Mouse (Mus musculus) lung, embryonic 15.5 days (tissue): Measurements from ENCODE around the gene Ptger1. TPM values are rescaled to one million over a fixed set of nuclear protein-coding genes. Genes with fewer than 3 reads are reported as not detected.
A peak's percentile ranks its signal among the peaks of the same experiment; 100 is the strongest.

Source experiments
- ATAC-seq: fragments of 200-750 bp; cut with Nextera tagmentation; 2 replicates; pipeline ENCODE4 v1.8.0; 2017; ENCODE audit warnings: moderate number of reproducible peaks, borderline replicate concordance; ENCODE audit not compliant: low FRiP score, low TSS enrichment; ENCODE audit errors: extremely low read depth
- H3K27ac ChIP-seq: fragments of 300-500 bp; sonication (generic); 2 replicates; pipeline ENCODE4 v1.5.1; 2015; ENCODE audit warnings: moderate library complexity, mild to moderate bottlenecking, inconsistent platforms
- H3K27me3 ChIP-seq: fragments of 300-500 bp; sonication (generic); 2 replicates; pipeline ENCODE4 v1.6.1; 2015; ENCODE audit warnings: inconsistent platforms
- H3K36me3 ChIP-seq: fragments of 300-500 bp; sonication (generic); 2 replicates; pipeline ENCODE4 v1.6.1; 2015; ENCODE audit warnings: inconsistent platforms
- H3K4me1 ChIP-seq: fragments of 300-500 bp; sonication (generic); 2 replicates; pipeline ENCODE4 v1.6.1; 2015; ENCODE audit warnings: inconsistent platforms
- H3K4me2 ChIP-seq: fragments of 300-500 bp; sonication (generic); 2 replicates; pipeline ENCODE4 v1.6.1; 2015; ENCODE audit warnings: inconsistent platforms, mild to moderate bottlenecking, moderate library complexity
- H3K4me3 ChIP-seq: fragments of 300-500 bp; sonication (generic); 2 replicates; pipeline ENCODE4 v1.5.1; 2015; ENCODE audit warnings: mild to moderate bottlenecking, inconsistent platforms
- H3K9ac ChIP-seq: fragments of 300-500 bp; sonication (generic); 2 replicates; pipeline ENCODE4 v1.6.1; 2015; ENCODE audit warnings: inconsistent platforms
- H3K9me3 ChIP-seq: fragments of 300-500 bp; sonication (generic); 2 replicates; pipeline ENCODE4 v1.6.1; 2016; ENCODE audit warnings: inconsistent platforms
- WGBS: fragments of 180-500 bp; shearing (Covaris S2); methylation state at CpG from one replicate; pipeline ENCODE4 v1.1.7; 2015; 5-methylcytosine and 5-hydroxymethylcytosine counted together
- polyA plus RNA-seq: library from polyadenylated mRNA; unstranded; fragments of >200 nt; fragmentation: Nextera tagmentation; extraction: Ambion mirVana; gene quantifications from 2 replicates; pipeline ENCODE4 v1.2.1, GENCODE M21; 2015

The Ptger1 gene
- polyA plus RNA-seq, 1 experiment from 2014 or later, result 1.2 TPM

DNA sequence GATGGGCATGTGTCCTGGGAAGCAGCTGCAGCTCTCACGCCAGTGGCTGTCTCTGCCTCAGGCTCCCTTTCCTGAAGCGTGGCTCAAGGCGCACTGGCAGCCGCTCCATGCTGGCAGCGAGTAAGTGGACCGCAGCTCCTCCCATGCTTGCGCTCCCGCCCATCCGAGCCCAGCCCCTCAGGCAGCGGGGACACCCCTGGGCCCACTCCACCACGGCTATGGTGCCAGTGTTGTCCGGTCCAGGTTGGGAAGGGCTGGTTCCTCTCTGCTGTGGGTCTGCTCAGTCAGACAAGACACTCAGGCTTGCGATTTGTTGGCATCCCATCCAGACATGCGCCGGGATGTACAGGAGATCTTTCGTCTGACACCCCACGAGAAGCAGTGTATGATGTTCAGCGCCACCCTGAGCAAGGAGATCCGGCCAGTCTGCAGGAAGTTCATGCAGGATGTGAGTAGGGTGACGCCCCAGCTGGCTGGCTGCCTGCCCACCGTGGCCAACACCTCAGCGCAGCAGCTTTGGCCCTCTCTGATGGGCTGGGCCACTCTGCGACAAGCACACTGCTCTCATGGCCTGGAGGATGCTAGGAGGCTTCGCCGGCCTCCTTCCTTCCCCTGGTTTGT lies 55.0 kb downstream of the Ptger1 start:
- peaks cover 69% of the 10 kb centered on the region for H3K36me3 ChIP-seq
- H3K4me1 ChIP-seq, result peaks cover 10% of the 10 kb centered on the region
- no peak; the same call in 1 of the 2 replicates for ATAC-seq
- no peaks in the 10 kb centered on the region for H3K9me3 ChIP-seq
- no peak overlapping the region for H3K9ac ChIP-seq
- no peak overlapping the region for H3K4me2 ChIP-seq
- peak overlapping the region; percentile 39 for H3K27ac ChIP-seq
- H3K4me3 ChIP-seq, result no peak overlapping the region
- WGBS, result 74% methylated on average over 25 of the region's 25 CpGs
- H3K27me3 ChIP-seq, result no peaks in the 10 kb centered on the region

Other genes starting within 250 kb of the Ptger1 start
- 110 and 121 TPM in 2 replicates for gene Scoc, start 208.3 kb upstream of the Ptger1 start, polyA plus RNA-seq
- not detected in 2 replicates for gene Olfr370, start 130.9 kb upstream of the Ptger1 start, polyA plus RNA-seq
- gene Ndufb7, start 100.0 kb upstream of the Ptger1 start, polyA plus RNA-seq, result 316 and 363 TPM in 2 replicates
- gene Tecr, start 58.7 kb upstream of the Ptger1 start, polyA plus RNA-seq, result 533 and 536 TPM in 2 replicates
- 63.8 and 67.4 TPM in 2 replicates for gene Dnajb1, start 58.5 kb upstream of the Ptger1 start, polyA plus RNA-seq
- 197 and 199 TPM in 2 replicates for gene Gipc1, start 14.0 kb upstream of the Ptger1 start, polyA plus RNA-seq
- gene Pkn1, start 32.5 kb downstream of the Ptger1 start, polyA plus RNA-seq, result 35.4 and 38.0 TPM in 2 replicates
- gene Ddx39, start 48.5 kb downstream of the Ptger1 start, polyA plus RNA-seq, result 186 and 187 TPM in 2 replicates
- 56.7 and 64.0 TPM in 2 replicates for gene Adgre5, start 74.6 kb downstream of the Ptger1 start, polyA plus RNA-seq
- gene Adgrl1, start 233.4 kb downstream of the Ptger1 start, polyA plus RNA-seq, result 18.6 and 19.7 TPM in 2 replicates